Mouse (Mus musculus): Measurements from ENCODE around the gene Mef2d. TPM values are rescaled to one million over a fixed set of nuclear protein-coding genes. Genes with fewer than 3 reads are reported as not detected.

The Mef2d gene
- polyA plus RNA-seq, 1 experiment, result 121 TPM

DNA sequence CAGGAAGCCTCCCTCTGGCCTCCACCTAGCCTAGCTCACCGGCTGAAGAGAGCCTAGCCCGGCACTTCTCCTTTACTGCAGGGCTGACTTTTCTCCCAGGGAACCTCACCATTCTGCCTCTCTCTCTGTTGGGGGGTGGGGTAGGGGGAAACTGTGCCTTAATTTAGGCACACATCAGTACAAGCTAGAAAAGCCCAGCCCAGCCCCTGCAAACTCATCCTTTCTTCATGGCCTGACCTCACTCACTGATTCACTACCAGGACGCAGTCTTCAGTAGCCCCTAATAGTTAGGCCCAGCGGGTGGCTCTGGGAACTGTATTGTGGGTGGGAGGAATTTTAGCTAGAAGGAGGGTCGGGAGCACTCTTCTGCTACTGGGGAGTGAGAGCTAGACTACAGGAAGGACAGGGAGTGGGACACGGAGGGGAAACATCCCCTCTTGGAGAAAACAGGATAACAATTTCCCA, 7.4 kb downstream of the Mef2d start:
- no peak overlapping the region for H3K4me3 ChIP-seq

DNA sequence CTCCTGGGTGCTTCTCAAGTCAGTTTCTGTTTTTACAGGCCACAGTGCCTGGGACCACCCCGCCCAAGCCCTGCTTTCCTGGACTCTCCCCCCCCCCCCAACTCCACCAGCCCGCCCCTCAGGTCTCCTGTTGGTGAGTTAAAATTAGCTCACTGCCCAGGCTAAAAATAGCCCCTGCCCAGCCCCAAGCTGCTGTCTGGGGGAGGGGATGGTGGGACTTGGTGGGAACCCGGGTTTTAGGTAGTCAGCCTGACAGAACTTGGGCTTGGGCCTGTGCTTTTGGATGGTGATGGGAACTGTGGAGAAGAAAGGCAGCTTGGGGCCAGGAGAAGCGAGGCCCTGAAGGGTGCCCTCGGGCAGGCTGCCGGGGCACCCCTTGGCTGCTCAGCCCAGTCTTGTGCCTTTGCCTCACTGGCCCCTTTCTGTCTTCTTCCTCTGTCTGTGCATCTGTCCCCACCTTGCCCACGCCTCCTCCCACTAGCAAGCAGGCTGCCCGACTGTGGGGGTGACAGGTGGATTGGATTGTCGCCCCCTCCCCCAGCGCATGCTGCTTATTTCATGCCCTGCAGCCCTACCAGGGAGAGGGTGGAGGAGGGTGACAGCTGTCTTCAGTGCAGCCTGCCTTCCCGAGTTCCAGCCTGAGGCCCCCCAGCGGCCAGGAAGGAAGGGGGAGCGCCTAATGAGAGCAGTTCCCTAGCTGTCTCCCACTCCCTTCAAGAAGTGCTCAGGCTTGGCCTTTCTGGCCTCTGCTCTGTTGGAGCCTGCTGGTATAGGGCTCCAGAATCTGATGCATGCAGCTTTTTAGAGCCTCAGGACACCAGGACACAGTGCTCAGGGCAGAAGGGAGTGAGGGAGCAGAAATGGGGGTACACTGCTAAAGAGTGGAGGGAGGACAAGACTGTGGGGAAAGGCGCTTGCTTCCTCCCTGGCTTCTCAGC, 8.2 kb downstream of the Mef2d start:
- no peaks in the 10 kb centered on the region for H3K36me3 ChIP-seq (ENCODE audit: control insufficient read depth, insufficient read depth)
- TF ChIP-seq TCF12 (IDR thresholded peaks at IDR 0.05; ENCODE audit: insufficient read depth, poor library complexity, severe bottlenecking) (peak; percentile 94), MYOD1 (IDR thresholded peaks at IDR 0.05; ENCODE audit: control insufficient read depth in 1 of 3, insufficient read length in 2 of 3, low read depth in 2 of 3) (peak; percentile 11 to 100 (median 98)), E2F4 (IDR thresholded peaks at IDR 0.05; ENCODE audit: insufficient read depth) (no peak), CEBPB (IDR thresholded peaks at IDR 0.05; ENCODE audit: insufficient read depth, poor library complexity, severe bottlenecking) (no peak), SRF (IDR thresholded peaks at IDR 0.05; ENCODE audit: control insufficient read depth, insufficient read length, low read depth) (no peak), POLR2A (IDR thresholded peaks at IDR 0.05; ENCODE audit: insufficient read length, low read depth) (peak; percentile 53), MAX (IDR thresholded peaks at IDR 0.05; ENCODE audit: low read depth) (no peak), MYOG (IDR thresholded peaks at IDR 0.05; ENCODE audit: control insufficient read depth in 1 of 3, insufficient read depth in 1 of 3, insufficient read length in 2 of 3, low read depth in 2 of 3) (peak; percentile 88 to 100 (median 98)), POLR2AphosphoS2 (IDR thresholded peaks at IDR 0.05; ENCODE audit: insufficient read length, low read depth) (peak; percentile 50), REST (IDR thresholded peaks at IDR 0.05; ENCODE audit: insufficient read depth, insufficient read length) (no peak), USF1 (IDR thresholded peaks at IDR 0.05; ENCODE audit: low read depth) (no peak), TCF3 (IDR thresholded peaks at IDR 0.05; ENCODE audit: insufficient read length, low read depth) (peak; percentile 83)
- peaks cover 99% of the 10 kb centered on the region for H3K79me2 ChIP-seq (ENCODE audit: control insufficient read depth, insufficient read depth)
- no peak overlapping the region for H3K4me3 ChIP-seq
- H3K4me2 ChIP-seq (ENCODE audit: low read depth), result peak overlapping the region; percentile 100
- H3ac ChIP-seq (ENCODE audit: control insufficient read depth, insufficient read length), result no peak overlapping the region
- H3K27me3 ChIP-seq (ENCODE audit: control insufficient read depth, insufficient read depth, insufficient read length), result no peaks in the 10 kb centered on the region

More for the DNA sequence above, 7.4 kb downstream of the Mef2d start:
- TF ChIP-seq TCF12 (IDR thresholded peaks at IDR 0.05; ENCODE audit: insufficient read depth, poor library complexity, severe bottlenecking) (no peak), POLR2A (IDR thresholded peaks at IDR 0.05; ENCODE audit: insufficient read length, low read depth) (no peak), POLR2AphosphoS2 (IDR thresholded peaks at IDR 0.05; ENCODE audit: insufficient read length, low read depth) (no peak), MYOD1 (IDR thresholded peaks at IDR 0.05; ENCODE audit: control insufficient read depth in 1 of 3, insufficient read length in 2 of 3, low read depth in 2 of 3) (no peak)
- no peak overlapping the region for H3ac ChIP-seq (ENCODE audit: control insufficient read depth, insufficient read length)
- H3K27me3 ChIP-seq (ENCODE audit: control insufficient read depth, insufficient read depth, insufficient read length), result no peaks in the 10 kb centered on the region
- peak overlapping the region; percentile 100 for H3K4me2 ChIP-seq (ENCODE audit: low read depth)
- H3K36me3 ChIP-seq (ENCODE audit: control insufficient read depth, insufficient read depth), result no peaks in the 10 kb centered on the region
- H3K79me2 ChIP-seq (ENCODE audit: control insufficient read depth, insufficient read depth), result peaks cover 100% of the 10 kb centered on the region

DNA sequence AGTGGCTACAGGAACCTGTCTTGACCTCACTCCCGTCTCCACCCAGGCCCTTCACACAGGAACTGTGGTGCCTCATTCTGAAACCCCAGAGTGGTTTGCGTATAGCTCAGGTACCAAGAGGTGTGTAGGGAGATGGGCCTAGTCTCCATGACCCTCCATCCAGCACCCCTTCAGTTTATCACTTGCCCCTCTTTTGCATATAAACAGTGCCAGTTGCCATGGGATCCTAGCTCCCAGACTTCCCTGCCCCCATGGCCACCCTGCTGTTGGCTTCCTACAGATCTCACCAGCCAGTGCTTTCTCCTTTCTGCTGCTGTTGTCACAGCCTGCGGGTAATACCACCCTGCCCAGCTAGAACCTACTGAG, 8.8 kb downstream of the Mef2d start:
- H3K27me3 ChIP-seq (ENCODE audit: control insufficient read depth, insufficient read depth, insufficient read length), result no peaks in the 10 kb centered on the region
- TF ChIP-seq USF1 (IDR thresholded peaks at IDR 0.05; ENCODE audit: low read depth), result no peak
- peaks cover 99% of the 10 kb centered on the region for H3K79me2 ChIP-seq (ENCODE audit: control insufficient read depth, insufficient read depth)
- H3K36me3 ChIP-seq (ENCODE audit: control insufficient read depth, insufficient read depth), result peaks cover 2% of the 10 kb centered on the region
- H3K4me2 ChIP-seq (ENCODE audit: low read depth), result peak overlapping the region; percentile 100
- no peak overlapping the region for H3ac ChIP-seq (ENCODE audit: control insufficient read depth, insufficient read length)
- H3K4me3 ChIP-seq, result no peak overlapping the region

DNA sequence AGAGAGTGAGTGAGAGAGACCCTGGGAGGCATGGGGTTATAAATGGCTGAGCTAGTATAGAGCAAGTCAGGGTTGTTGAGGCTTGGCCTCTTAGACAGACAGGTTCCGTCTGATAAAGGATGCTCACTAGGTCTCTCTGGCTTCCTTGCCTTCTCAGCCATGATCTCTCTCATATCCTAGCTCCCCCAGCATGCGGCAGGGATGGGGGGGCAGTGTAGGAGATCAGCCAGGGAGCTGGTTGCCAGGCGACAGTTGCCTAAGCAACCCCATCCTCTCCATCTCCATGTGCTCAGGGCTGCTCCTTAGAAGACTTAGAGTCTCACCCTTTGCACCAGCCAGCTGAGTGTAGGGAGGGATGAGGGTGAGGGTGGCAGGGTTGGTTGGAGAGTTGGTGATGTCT, 9.9 kb downstream of the Mef2d start:
- H3ac ChIP-seq (ENCODE audit: control insufficient read depth, insufficient read length), result no peak overlapping the region
- peaks cover 12% of the 10 kb centered on the region for H3K36me3 ChIP-seq (ENCODE audit: control insufficient read depth, insufficient read depth)
- no peak overlapping the region for H3K4me2 ChIP-seq (ENCODE audit: low read depth)
- H3K79me2 ChIP-seq (ENCODE audit: control insufficient read depth, insufficient read depth), result peaks cover 99% of the 10 kb centered on the region
- TF ChIP-seq POLR2A (IDR thresholded peaks at IDR 0.05; ENCODE audit: insufficient read length, low read depth) (peak; percentile 8), CEBPB (IDR thresholded peaks at IDR 0.05; ENCODE audit: insufficient read depth, poor library complexity, severe bottlenecking) (no peak), MYOD1 (IDR thresholded peaks at IDR 0.05; ENCODE audit: control insufficient read depth in 1 of 3, insufficient read length in 2 of 3, low read depth in 2 of 3) (no peak)
- H3K27me3 ChIP-seq (ENCODE audit: control insufficient read depth, insufficient read depth, insufficient read length), result no peaks in the 10 kb centered on the region
- H3K4me3 ChIP-seq, result no peak overlapping the region

DNA sequence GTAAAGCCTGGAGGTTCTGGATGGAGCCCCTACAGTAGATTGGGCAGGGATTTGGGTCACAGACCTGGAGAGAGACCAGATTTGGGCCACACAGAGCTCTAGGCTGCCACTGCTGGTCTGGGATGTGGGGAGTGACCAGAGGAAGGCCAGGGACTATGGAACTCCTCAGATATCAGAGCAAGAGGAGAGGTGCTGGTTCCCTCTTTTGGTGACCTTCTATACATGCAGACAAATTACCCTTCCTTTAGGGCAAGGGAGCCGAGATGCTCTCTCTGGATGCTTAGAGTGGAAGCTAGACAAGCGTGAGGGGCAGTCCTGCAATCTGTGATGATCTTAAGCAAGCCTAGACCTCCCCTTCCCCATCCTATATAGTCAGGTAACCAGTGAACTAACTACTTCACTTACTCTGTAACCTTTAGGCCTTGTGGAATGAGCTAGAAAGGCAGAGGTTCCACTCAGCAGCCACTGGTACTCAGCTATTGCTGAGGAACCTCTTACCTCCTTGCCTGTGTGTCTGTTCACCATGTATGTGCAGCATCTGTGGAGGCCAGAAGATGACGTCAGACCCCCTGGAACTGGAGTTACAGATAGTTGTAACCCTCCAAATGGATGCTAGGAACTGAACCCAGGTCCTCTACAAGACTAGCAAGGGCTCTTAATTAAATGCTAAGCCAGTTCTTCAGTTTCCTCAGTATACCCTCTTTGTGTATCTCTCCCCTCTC, 11.3 kb downstream of the Mef2d start:
- no peaks in the 10 kb centered on the region for H3K27me3 ChIP-seq (ENCODE audit: control insufficient read depth, insufficient read depth, insufficient read length)
- peaks cover 85% of the 10 kb centered on the region for H3K79me2 ChIP-seq (ENCODE audit: control insufficient read depth, insufficient read depth)
- H3K36me3 ChIP-seq (ENCODE audit: control insufficient read depth, insufficient read depth), result peaks cover 24% of the 10 kb centered on the region
- TF ChIP-seq MAX (IDR thresholded peaks at IDR 0.05; ENCODE audit: low read depth) (no peak), SRF (IDR thresholded peaks at IDR 0.05; ENCODE audit: control insufficient read depth, insufficient read length, low read depth) (no peak), E2F4 (IDR thresholded peaks at IDR 0.05; ENCODE audit: insufficient read depth) (no peak), POLR2A (IDR thresholded peaks at IDR 0.05; ENCODE audit: insufficient read length, low read depth) (no peak), USF1 (IDR thresholded peaks at IDR 0.05; ENCODE audit: low read depth) (no peak), TCF12 (IDR thresholded peaks at IDR 0.05; ENCODE audit: insufficient read depth, poor library complexity, severe bottlenecking) (no peak)
- H3K4me2 ChIP-seq (ENCODE audit: low read depth), result no peak overlapping the region
- no peak overlapping the region for H3ac ChIP-seq (ENCODE audit: control insufficient read depth, insufficient read length)
- H3K4me3 ChIP-seq, result no peak overlapping the region

Measured in myocyte (in vitro differentiated cells).